Mouse (Mus musculus) ovary, adult 10 weeks (tissue): ENCODE measurements around the gene Fat4. TPM values are rescaled to one million over a fixed set of nuclear protein-coding genes. Genes with fewer than 3 reads are reported as not detected.

Source experiments
- polyA plus RNA-seq: library from polyadenylated mRNA; stranded (reverse); fragments of 350-450 nt; fragmentation: Illumina TruSeq; extraction: RNeasy Lipid Tissue Mini Kit (QIAGEN cat#74804); gene quantifications from one replicate; pipeline ENCODE4 v1.2.3, GENCODE M21; 2014

Gene Fat4
- polyA plus RNA-seq: 5.6 TPM

DNA sequence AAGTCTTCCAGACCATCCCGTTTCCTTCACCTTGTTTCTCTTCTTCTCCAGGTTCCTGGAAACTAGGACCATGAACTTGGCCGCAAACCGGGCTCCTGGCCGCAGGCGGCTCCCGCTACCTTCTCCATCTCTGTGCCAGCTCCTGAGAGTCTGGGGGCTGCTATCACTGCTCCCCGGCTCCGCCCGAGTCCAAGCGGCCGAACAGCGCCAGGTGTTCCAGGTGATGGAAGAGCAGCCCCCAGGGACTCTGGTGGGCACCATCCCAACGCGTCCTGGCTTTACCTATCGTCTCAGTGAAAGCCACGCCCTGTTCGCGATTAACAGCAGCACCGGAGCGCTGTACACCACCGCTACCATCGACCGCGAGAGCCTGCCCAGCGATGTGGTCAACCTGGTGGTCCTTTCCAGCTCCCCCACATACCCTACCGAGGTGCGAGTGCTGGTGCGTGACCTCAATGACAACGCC, at the start of gene Fat4:
Gene Fat4, plus strand, starts transcription at position 51 of the 466 bp plus-strand sequence.

